Mouse (Mus musculus): Measurements from ENCODE around the gene Cep170b. TPM values are rescaled to one million over a fixed set of nuclear protein-coding genes. Genes with fewer than 3 reads are reported as not detected.

Cep170b gene
- polyA plus RNA-seq, 1 experiment from 2014 or later, result 6.1 TPM

- Histone ChIP-seq H3K36me3 (ENCODE audit: control insufficient read depth, insufficient read depth, low read length) (peaks cover 10% of the 10 kb centered on the region; the same call in 1 of the 2 replicates), H3K4me3 (ENCODE audit: control insufficient read depth in 1 of 2, insufficient read depth in 1 of 2, low read depth in 1 of 2, low read length in 2 of 2) (no peak overlapping the region), H3K27me3 (ENCODE audit: control insufficient read depth, insufficient read depth, low read length) (peaks cover 6% of the 10 kb centered on the region; the same call in 1 of the 2 replicates), H3K4me1 (ENCODE audit: control insufficient read depth in 2 of 2, insufficient read depth in 2 of 2, low read length in 2 of 2) (peaks cover 11 to 24% of the 10 kb centered on the region in 2 experiments), H3K4me2 (ENCODE audit: low read length) (peak overlapping the region; percentile 34; the same call in 1 of the 2 replicates), H3K9me3 (ENCODE audit: control insufficient read depth, low read length) (no peaks in the 10 kb centered on the region), H3K9ac (ENCODE audit: low read length) (peak overlapping the region; percentile 9; the same call in 1 of the 2 replicates), H3K27ac (replicated peaks in 1 of 2; ENCODE audit: control insufficient read depth in 1 of 2, insufficient read depth in 1 of 2, low read depth in 2 of 2, low read length in 2 of 2) (no peak overlapping the region)
- ATAC-seq (ENCODE audit: insufficient number of reproducible peaks, insufficient read depth, low FRiP score, low read depth), result no peak
- 14% methylated on average over 10 of the region's 10 CpGs for WGBS
Measured at GRCm38 (mm10) chr12:112746808-112747605, 26.8 kb downstream of the Cep170b start.

- Histone ChIP-seq H3K27me3 (ENCODE audit: control insufficient read depth, insufficient read depth, low read length) (peaks cover 6% of the 10 kb centered on the region; the same call in 1 of the 2 replicates), H3K27ac (replicated peaks in 1 of 2; ENCODE audit: control insufficient read depth in 1 of 2, insufficient read depth in 1 of 2, low read depth in 2 of 2, low read length in 2 of 2) (no peak overlapping the region), H3K4me3 (ENCODE audit: control insufficient read depth in 1 of 2, insufficient read depth in 1 of 2, low read depth in 1 of 2, low read length in 2 of 2) (no peak overlapping the region), H3K4me1 (ENCODE audit: control insufficient read depth in 2 of 2, insufficient read depth in 2 of 2, low read length in 2 of 2) (peaks cover 11 to 23% of the 10 kb centered on the region in 2 experiments), H3K4me2 (ENCODE audit: low read length) (no peak overlapping the region), H3K9me3 (ENCODE audit: control insufficient read depth, low read length) (no peaks in the 10 kb centered on the region), H3K9ac (ENCODE audit: low read length) (peak overlapping the region; percentile 9; the same call in 1 of the 2 replicates), H3K36me3 (ENCODE audit: control insufficient read depth, insufficient read depth, low read length) (peaks cover 10% of the 10 kb centered on the region; the same call in 1 of the 2 replicates)
- no peak for ATAC-seq (ENCODE audit: insufficient number of reproducible peaks, insufficient read depth, low FRiP score, low read depth)
- WGBS, result 76% methylated on average over 8 of the region's 8 CpGs
Measured at GRCm38 (mm10) chr12:112747606-112747970, 27.3 kb downstream of the Cep170b start.

GRCm38 (mm10) chr12:112750976-112751375 lies 30.7 kb downstream of the Cep170b start:
- Histone ChIP-seq H3K27ac (replicated peaks in 1 of 2; ENCODE audit: control insufficient read depth in 1 of 2, insufficient read depth in 1 of 2, low read depth in 2 of 2, low read length in 2 of 2) (no peak overlapping the region), H3K9ac (ENCODE audit: low read length) (no peak overlapping the region), H3K4me3 (ENCODE audit: control insufficient read depth in 1 of 2, insufficient read depth in 1 of 2, low read depth in 1 of 2, low read length in 2 of 2) (no peak overlapping the region), H3K4me1 (ENCODE audit: control insufficient read depth in 2 of 2, insufficient read depth in 2 of 2, low read length in 2 of 2) (peaks cover 3 to 5% of the 10 kb centered on the region in 2 experiments; a peak in 1 of 4 replicates), H3K4me2 (ENCODE audit: low read length) (no peak overlapping the region), H3K36me3 (ENCODE audit: control insufficient read depth, insufficient read depth, low read length) (no peaks in the 10 kb centered on the region), H3K9me3 (ENCODE audit: control insufficient read depth, low read length) (no peaks in the 10 kb centered on the region), H3K27me3 (ENCODE audit: control insufficient read depth, insufficient read depth, low read length) (peaks cover 6% of the 10 kb centered on the region; the same call in 1 of the 2 replicates)
- no peak for ATAC-seq (ENCODE audit: insufficient number of reproducible peaks, insufficient read depth, low FRiP score, low read depth)
- 81% methylated on average over 12 of the region's 12 CpGs for WGBS

- WGBS, result 51% methylated on average over 2 of the region's 2 CpGs
- no peaks in the 10 kb centered on the region for H3K36me3 ChIP-seq (ENCODE audit: control insufficient read depth, insufficient read depth, low read length)
- H3K27me3 ChIP-seq (ENCODE audit: control insufficient read depth, insufficient read depth, low read length), result peaks cover 6% of the 10 kb centered on the region; the same call in 1 of the 2 replicates
- no peaks in the 10 kb centered on the region; a peak in 1 of 4 replicates for H3K4me1 ChIP-seq (ENCODE audit: control insufficient read depth in 2 of 2, insufficient read depth in 2 of 2, low read length in 2 of 2)
- H3K4me2 ChIP-seq (ENCODE audit: low read length), result no peak overlapping the region
- H3K9me3 ChIP-seq (ENCODE audit: control insufficient read depth, low read length), result no peaks in the 10 kb centered on the region
- no peak for ATAC-seq (ENCODE audit: insufficient number of reproducible peaks, insufficient read depth, low FRiP score, low read depth)
- no peak overlapping the region for H3K9ac ChIP-seq (ENCODE audit: low read length)
- no peak overlapping the region for H3K27ac ChIP-seq (replicated peaks in 1 of 2; ENCODE audit: control insufficient read depth in 1 of 2, insufficient read depth in 1 of 2, low read depth in 2 of 2, low read length in 2 of 2)
- no peak overlapping the region for H3K4me3 ChIP-seq (ENCODE audit: control insufficient read depth in 1 of 2, insufficient read depth in 1 of 2, low read depth in 1 of 2, low read length in 2 of 2)
Measured at GRCm38 (mm10) chr12:112752399-112752798, 32.1 kb downstream of the Cep170b start.

- Histone ChIP-seq H3K9me3 (ENCODE audit: control insufficient read depth, low read length) (no peaks in the 10 kb centered on the region), H3K36me3 (ENCODE audit: control insufficient read depth, insufficient read depth, low read length) (no peaks in the 10 kb centered on the region), H3K27ac (replicated peaks in 1 of 2; ENCODE audit: control insufficient read depth in 1 of 2, insufficient read depth in 1 of 2, low read depth in 2 of 2, low read length in 2 of 2) (no peak overlapping the region), H3K4me1 (ENCODE audit: control insufficient read depth in 2 of 2, insufficient read depth in 2 of 2, low read length in 2 of 2) (no peaks in the 10 kb centered on the region), H3K4me2 (ENCODE audit: low read length) (no peak overlapping the region), H3K4me3 (ENCODE audit: control insufficient read depth in 1 of 2, insufficient read depth in 1 of 2, low read depth in 1 of 2, low read length in 2 of 2) (no peak overlapping the region), H3K27me3 (ENCODE audit: control insufficient read depth, insufficient read depth, low read length) (peaks cover 6% of the 10 kb centered on the region; the same call in 1 of the 2 replicates), H3K9ac (ENCODE audit: low read length) (no peak overlapping the region)
- no peak for ATAC-seq (ENCODE audit: insufficient number of reproducible peaks, insufficient read depth, low FRiP score, low read depth)
- 63% methylated on average over 4 of the region's 4 CpGs for WGBS
Measured at GRCm38 (mm10) chr12:112755900-112756299, 35.6 kb downstream of the Cep170b start.

GRCm38 (mm10) chr12:112757896-112758295 lies 37.6 kb downstream of the Cep170b start:
- no peak overlapping the region for H3K9ac ChIP-seq (ENCODE audit: low read length)
- 80% methylated on average over 5 of the region's 5 CpGs for WGBS
- no peaks in the 10 kb centered on the region for H3K27me3 ChIP-seq (ENCODE audit: control insufficient read depth, insufficient read depth, low read length)
- H3K36me3 ChIP-seq (ENCODE audit: control insufficient read depth, insufficient read depth, low read length), result no peaks in the 10 kb centered on the region
- no peaks in the 10 kb centered on the region for H3K4me1 ChIP-seq (ENCODE audit: control insufficient read depth in 2 of 2, insufficient read depth in 2 of 2, low read length in 2 of 2)
- H3K4me2 ChIP-seq (ENCODE audit: low read length), result no peak overlapping the region
- no peaks in the 10 kb centered on the region for H3K9me3 ChIP-seq (ENCODE audit: control insufficient read depth, low read length)
- no peak overlapping the region for H3K4me3 ChIP-seq (ENCODE audit: control insufficient read depth in 1 of 2, insufficient read depth in 1 of 2, low read depth in 1 of 2, low read length in 2 of 2)
- no peak for ATAC-seq (ENCODE audit: insufficient number of reproducible peaks, insufficient read depth, low FRiP score, low read depth)
- H3K27ac ChIP-seq (replicated peaks in 1 of 2; ENCODE audit: control insufficient read depth in 1 of 2, insufficient read depth in 1 of 2, low read depth in 2 of 2, low read length in 2 of 2), result no peak overlapping the region

GRCm38 (mm10) chr12:112759471-112759870 lies 39.2 kb downstream of the Cep170b start:
- Histone ChIP-seq H3K9me3 (ENCODE audit: control insufficient read depth, low read length) (no peaks in the 10 kb centered on the region), H3K4me1 (ENCODE audit: control insufficient read depth in 2 of 2, insufficient read depth in 2 of 2, low read length in 2 of 2) (no peaks in the 10 kb centered on the region; a peak in 1 of 4 replicates), H3K27ac (replicated peaks in 1 of 2; ENCODE audit: control insufficient read depth in 1 of 2, insufficient read depth in 1 of 2, low read depth in 2 of 2, low read length in 2 of 2) (no peak overlapping the region), H3K36me3 (ENCODE audit: control insufficient read depth, insufficient read depth, low read length) (no peaks in the 10 kb centered on the region), H3K4me3 (ENCODE audit: control insufficient read depth in 1 of 2, insufficient read depth in 1 of 2, low read depth in 1 of 2, low read length in 2 of 2) (no peak overlapping the region), H3K27me3 (ENCODE audit: control insufficient read depth, insufficient read depth, low read length) (no peaks in the 10 kb centered on the region), H3K9ac (ENCODE audit: low read length) (no peak overlapping the region), H3K4me2 (ENCODE audit: low read length) (no peak overlapping the region)
- ATAC-seq (ENCODE audit: insufficient number of reproducible peaks, insufficient read depth, low FRiP score, low read depth), result no peak
- 81% methylated on average over 3 of the region's 3 CpGs for WGBS

Measured in heart, embryonic 14.5 days (tissue).